Mouse (Mus musculus) MEL (cell line): ENCODE results near the gene Ubap1l.

Source experiments
- CTCF ChIP-seq, 3 experiments: IDR thresholded peaks in 2 of 3; conservative IDR thresholded peaks in 1 of 3; 2 replicates each; pipeline ENCODE4 v1.5.1; 2011 to 2012; ENCODE audit warnings: low read length in 3 of 3, low read depth in 2 of 3, mild to moderate bottlenecking in 2 of 3, improper control_type of control experiment in 1 of 3, inconsistent platforms in 1 of 3, mixed read lengths in 1 of 3, moderate library complexity in 1 of 3; ENCODE audit not compliant: control insufficient read depth in 1 of 3, insufficient read depth in 1 of 3, poor library complexity in 1 of 3, severe bottlenecking in 1 of 3
- EP300 ChIP-seq, 2 experiments: IDR thresholded peaks; 2 replicates each; pipeline ENCODE4 v1.6.1; 2011; ENCODE audit warnings: improper control_type of control experiment in 2 of 2, low read length in 2 of 2, low read depth in 1 of 2, mild to moderate bottlenecking in 1 of 2
- GATA1 ChIP-seq: IDR thresholded peaks from 2 replicates; pipeline ENCODE4 v1.6.1; 2011; ENCODE audit warnings: low read depth, low read length, improper control_type of control experiment
- HCFC1 ChIP-seq: IDR thresholded peaks from 2 replicates; pipeline ENCODE4 v1.6.1; 2012; ENCODE audit warnings: low read depth, mild to moderate bottlenecking, inconsistent platforms, low read length, improper control_type of control experiment, moderate library complexity
- NRF1 ChIP-seq: IDR thresholded peaks from 2 replicates; pipeline ENCODE4 v1.6.1; 2014; ENCODE audit warnings: low read depth, mild to moderate bottlenecking, inconsistent platforms, low read length, improper control_type of control experiment, moderate library complexity; ENCODE audit not compliant: poor library complexity, insufficient read depth, severe bottlenecking
- POLR2A ChIP-seq, 2 experiments: IDR thresholded peaks; 2 replicates each; pipeline ENCODE4 v1.6.1; 2011 to 2012; ENCODE audit warnings: low read length in 2 of 2, mild to moderate bottlenecking in 2 of 2, control low read depth in 1 of 2, improper control_type of control experiment in 1 of 2, low read depth in 1 of 2, moderate library complexity in 1 of 2; ENCODE audit not compliant: control insufficient read depth in 1 of 2, insufficient read depth in 1 of 2, poor library complexity in 1 of 2
- RAD21 ChIP-seq: IDR thresholded peaks from 2 replicates; pipeline ENCODE4 v1.6.1; 2011; ENCODE audit warnings: mild to moderate bottlenecking, low read depth, low read length, improper control_type of control experiment
- RCOR1 ChIP-seq: IDR thresholded peaks from 2 replicates; pipeline ENCODE4 v1.6.1; 2012; ENCODE audit warnings: low read depth, mild to moderate bottlenecking, inconsistent platforms, low read length, improper control_type of control experiment
- TAL1 ChIP-seq: IDR thresholded peaks from 2 replicates; pipeline ENCODE4 v1.6.1; 2012; ENCODE audit warnings: mild to moderate bottlenecking, inconsistent platforms, low read length, moderate library complexity, mixed read lengths

DNA sequence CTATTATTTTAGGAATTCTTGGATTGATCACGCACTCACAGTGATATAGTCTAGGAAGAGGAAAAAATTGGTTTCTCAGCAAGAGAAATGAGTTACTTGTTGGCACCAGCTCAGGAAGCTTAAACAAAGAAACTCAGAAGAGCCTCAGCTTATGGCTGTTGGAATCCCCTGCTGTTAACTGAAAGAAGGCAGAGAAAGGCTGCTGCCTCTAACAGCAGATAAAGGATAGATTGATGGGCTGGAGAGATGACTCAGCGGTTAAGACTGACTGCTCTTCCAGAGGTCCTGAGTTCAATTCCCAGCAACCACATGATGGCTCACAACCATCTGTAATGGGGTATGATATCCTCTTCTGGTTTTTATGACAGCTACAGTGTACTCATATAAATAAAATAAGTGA is 33.5 kb upstream of the Ubap1l start:
- TF ChIP-seq CTCF (IDR thresholded peaks at IDR 0.05 in 2 of 3, conservative IDR thresholded peaks at IDR 0.05 in 1 of 3; ENCODE audit: control insufficient read depth in 1 of 3, insufficient read depth in 1 of 3, low read depth in 2 of 3, low read length in 3 of 3, poor library complexity in 1 of 3, severe bottlenecking in 1 of 3) (no peak), HCFC1 (no peak), POLR2A (IDR thresholded peaks at IDR 0.05; ENCODE audit: control insufficient read depth in 1 of 2, insufficient read depth in 1 of 2, low read depth in 1 of 2, low read length in 2 of 2, poor library complexity in 1 of 2) (no peak), TAL1 (no peak), RCOR1 (no peak), NRF1 (no peak), RAD21 (no peak), GATA1 (no peak), EP300 (IDR thresholded peaks at IDR 0.05; ENCODE audit: low read depth in 1 of 2, low read length in 2 of 2) (0 out of 4 replicates have a peak, but pooled peaks of 1 of the 2 experiments have one; percentile 22)
